Mouse (Mus musculus): Measurements from ENCODE around the gene Gtf2f1.

- no peak for TF ChIP-seq CTCF (IDR thresholded peaks at IDR 0.05 in 2 of 3, conservative IDR thresholded peaks at IDR 0.05 in 1 of 3; ENCODE audit: control insufficient read depth in 1 of 3, insufficient read depth in 1 of 3, low read depth in 2 of 3, low read length in 3 of 3, poor library complexity in 1 of 3, severe bottlenecking in 1 of 3)
- no peak for TF ChIP-seq GATA1 (IDR thresholded peaks at IDR 0.05; ENCODE audit: low read depth, low read length)
These were observed 9.9 kb downstream of the Gtf2f1 start for GRCm38 (mm10) chr17:57001228-57001627.
